ENCODE assay signal across 23 mouse cellular contexts in genomic region chr2:4439909-4440308, GRCm38 (mm10).
"Had no signal": no experiment of that assay in that cellular context is flagged by ENCODE, and none has a peak within 500 bp of the region (broad histone marks: within the 10 kb centered on the region; RNA-seq: fewer than 3 reads in every experiment).

No protein-coding gene starts in this region.

- H3K4me1 ChIP-seq: liver, embryonic 12.5 days had no signal

- DNase-seq: gastrocnemius, adult 2 months; gastrocnemius, postnatal 10 days; gastrocnemius, postnatal 36 days; heart, adult 18-20 months; heart, postnatal 14 days; heart, postnatal 36 days; kidney, adult 18-20 months; kidney, adult 8-10 months; kidney, postnatal 14 days; layer of hippocampus, adult 9-11 months; layer of hippocampus, postnatal 36 days; left cerebral cortex, postnatal 4 days; lung, adult 18-20 months had no signal

- ATAC-seq: hindbrain, embryonic 16.5 days; intestine, embryonic 16.5 days; liver, embryonic 12.5 days had no signal

- H3K9ac ChIP-seq: heart, embryonic 13.5 days; heart, embryonic 15.5 days; hindbrain, embryonic 14.5 days; limb, embryonic 12.5 days; limb, embryonic 15.5 days; liver, embryonic 12.5 days; liver, embryonic 14.5 days had no signal

- H3K4me2 ChIP-seq: heart, embryonic 11.5 days; hindbrain, embryonic 14.5 days; limb, embryonic 12.5 days; limb, embryonic 15.5 days; liver, embryonic 12.5 days had no signal

- H3K27me3 ChIP-seq: heart, embryonic 13.5 days; heart, embryonic 15.5 days; limb, embryonic 12.5 days; limb, embryonic 15.5 days had no signal

- H3K36me3 ChIP-seq: heart, embryonic 15.5 days; limb, embryonic 15.5 days; liver, embryonic 12.5 days had no signal

- H3K9me3 ChIP-seq: heart, embryonic 13.5 days; heart, embryonic 15.5 days; limb, embryonic 12.5 days; limb, embryonic 15.5 days; liver, embryonic 12.5 days had no signal

- H3K4me3 ChIP-seq: gastrocnemius, adult 2 months; heart, embryonic 13.5 days; heart, embryonic 15.5 days; limb, embryonic 12.5 days; limb, embryonic 15.5 days; liver, embryonic 12.5 days had no signal

- H3K27ac ChIP-seq: gastrocnemius, adult 2 months; heart, embryonic 13.5 days; heart, embryonic 15.5 days; hindbrain, embryonic 14.5 days; limb, embryonic 12.5 days; liver, embryonic 12.5 days; liver, embryonic 14.5 days had no signal
